8 mouse cellular contexts compared by ENCODE assay signal in the genomic region with DNA sequence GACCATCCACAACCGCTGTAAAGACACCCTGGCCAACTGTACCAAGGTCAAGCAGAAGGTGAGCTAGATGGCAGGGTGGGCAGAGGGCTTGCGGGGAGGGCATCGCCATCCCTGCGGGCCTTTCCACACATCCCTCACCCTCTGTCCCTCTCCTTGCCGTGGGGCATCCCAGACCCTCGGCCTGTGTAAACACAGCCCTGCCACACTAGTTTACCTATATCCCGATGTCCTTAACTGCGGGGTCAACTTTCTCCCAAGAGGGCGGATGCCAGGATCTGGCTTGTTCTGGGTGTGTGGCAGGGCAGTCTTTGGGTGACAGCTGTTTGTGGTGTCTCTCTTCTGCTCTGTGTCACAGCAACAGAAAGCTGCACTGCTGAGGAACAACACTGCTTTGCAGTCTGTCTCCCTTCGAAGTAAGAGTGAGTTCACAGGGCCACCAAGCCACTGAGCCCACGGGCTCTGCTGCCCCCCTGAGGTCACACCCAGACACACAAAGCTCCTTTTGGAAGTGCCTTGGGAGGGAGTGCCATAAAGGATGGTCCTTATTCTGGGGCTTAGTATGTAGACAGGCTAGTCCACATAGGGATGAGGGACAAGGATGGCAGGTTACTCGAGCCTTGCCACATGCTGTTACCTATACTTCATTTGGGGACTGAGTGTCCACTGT. TPM values are rescaled to one million over a fixed set of nuclear protein-coding genes. Genes with fewer than 3 reads are reported as not detected.
DNase-seq lines count a peak whose midpoint lies in the region; ATAC-seq and TF ChIP-seq lines count a peak whose summit lies in the region.

No protein-coding gene starts in this region.

- H3K27ac ChIP-seq in embryonic facial prominence, embryonic 11.5 days (replicated peaks; ENCODE audit: low read depth, low read length): no peak overlapping the region
- H3K27ac ChIP-seq in embryonic facial prominence, embryonic 10.5 days (replicated peaks): no peak overlapping the region
- no peak overlapping the region for H3K27ac ChIP-seq in lung, embryonic 14.5 days (ENCODE audit: low read depth)
- H3K27ac ChIP-seq in forebrain, embryonic 10.5 days: no peak overlapping the region

- H3K4me2 ChIP-seq in embryonic facial prominence, embryonic 11.5 days (ENCODE audit: low read depth, low read length): no peak overlapping the region
- H3K4me2 ChIP-seq in lung, embryonic 14.5 days: no peak overlapping the region

- no peaks in the 10 kb centered on the region for H3K27me3 ChIP-seq in embryonic facial prominence, embryonic 11.5 days (ENCODE audit: control insufficient read depth, insufficient read depth, low read length)
- no peaks in the 10 kb centered on the region for H3K27me3 ChIP-seq in embryonic facial prominence, embryonic 10.5 days (replicated peaks; ENCODE audit: low read depth, poor library complexity, severe bottlenecking)
- no peaks in the 10 kb centered on the region for H3K27me3 ChIP-seq in lung, embryonic 14.5 days (ENCODE audit: insufficient read depth, low read length)
- no peaks in the 10 kb centered on the region for H3K27me3 ChIP-seq in forebrain, embryonic 10.5 days (ENCODE audit: poor library complexity, severe bottlenecking)

- DNase-seq in embryonic facial prominence, embryonic 11.5 days (ENCODE audit: low spot score): peak; percentile 37
- no peak for DNase-seq in embryonic facial prominence, embryonic 10.5 days (ENCODE audit: low spot score)
- peak; percentile 72 for DNase-seq in lung, embryonic 14.5 days
- no peak for DNase-seq in lung, postnatal 25 days (ENCODE audit: low spot score)
- peak; percentile 40 for DNase-seq in retina, adult 2 months (ENCODE audit: low read depth, low spot score)
- DNase-seq in right cerebral cortex, postnatal 25 days: no peak
- DNase-seq in forebrain, embryonic 10.5 days (ENCODE audit: extremely low spot score, low spot score): no peak

- 75% methylated on average over 12 of the region's 12 CpGs for WGBS in embryonic facial prominence, embryonic 11.5 days
- 81% methylated on average over 12 of the region's 12 CpGs for WGBS in embryonic facial prominence, embryonic 10.5 days
- 67% methylated on average over 12 of the region's 12 CpGs for WGBS in lung, embryonic 14.5 days
- 86% methylated on average over 12 of the region's 12 CpGs for WGBS in forebrain, embryonic 10.5 days

- ATAC-seq in embryonic facial prominence, embryonic 11.5 days (replicated peaks; ENCODE audit: insufficient number of reproducible peaks, low FRiP score, low TSS enrichment, low read depth): no peak
- ATAC-seq in lung, embryonic 14.5 days (ENCODE audit: insufficient read depth): no peak
- ATAC-seq in granulocyte monocyte progenitor cell, adult 5-6 weeks (replicated peaks; ENCODE audit: poor library complexity, severe bottlenecking): peak; percentile 35; the same call in 1 of the 2 replicates

- no peaks in the 10 kb centered on the region for H3K9me3 ChIP-seq in embryonic facial prominence, embryonic 11.5 days (replicated peaks; ENCODE audit: control insufficient read depth, low read length)
- no peaks in the 10 kb centered on the region for H3K9me3 ChIP-seq in embryonic facial prominence, embryonic 10.5 days
- H3K9me3 ChIP-seq in lung, embryonic 14.5 days (ENCODE audit: low read depth, low read length): no peaks in the 10 kb centered on the region
- H3K9me3 ChIP-seq in forebrain, embryonic 10.5 days: no peaks in the 10 kb centered on the region

- no peak overlapping the region for H3K9ac ChIP-seq in embryonic facial prominence, embryonic 11.5 days (replicated peaks; ENCODE audit: low read length)
- no peak overlapping the region for H3K9ac ChIP-seq in lung, embryonic 14.5 days

- no peak overlapping the region for H3K4me3 ChIP-seq in embryonic facial prominence, embryonic 11.5 days (ENCODE audit: low read depth, low read length)
- H3K4me3 ChIP-seq in embryonic facial prominence, embryonic 10.5 days: no peak overlapping the region
- H3K4me3 ChIP-seq in lung, embryonic 14.5 days (ENCODE audit: low read depth, low read length): no peak overlapping the region
- no peak overlapping the region for H3K4me3 ChIP-seq in forebrain, embryonic 10.5 days

- H3K4me1 ChIP-seq in embryonic facial prominence, embryonic 11.5 days (ENCODE audit: control insufficient read depth, insufficient read depth, low read length): no peaks in the 10 kb centered on the region
- H3K4me1 ChIP-seq in embryonic facial prominence, embryonic 10.5 days: peaks cover 29% of the 10 kb centered on the region
- H3K4me1 ChIP-seq in lung, embryonic 14.5 days (ENCODE audit: insufficient read depth): peaks cover 5% of the 10 kb centered on the region; the same call in 1 of the 2 replicates
- peaks cover 32% of the 10 kb centered on the region for H3K4me1 ChIP-seq in forebrain, embryonic 10.5 days

- TF ChIP-seq CTCF in lung, embryonic 14.5 days (IDR thresholded peaks at IDR 0.05; ENCODE audit: low read depth): peak; percentile 70

- peaks cover 37% of the 10 kb centered on the region for H3K36me3 ChIP-seq in embryonic facial prominence, embryonic 11.5 days (replicated peaks; ENCODE audit: control insufficient read depth, insufficient read depth, low read depth, low read length)
- peaks cover 100% of the 10 kb centered on the region for H3K36me3 ChIP-seq in embryonic facial prominence, embryonic 10.5 days (replicated peaks)
- H3K36me3 ChIP-seq in lung, embryonic 14.5 days (ENCODE audit: insufficient read depth): peaks cover 91% of the 10 kb centered on the region
- H3K36me3 ChIP-seq in forebrain, embryonic 10.5 days (replicated peaks): peaks cover 100% of the 10 kb centered on the region

RNA-seq across cellular contexts. Expression of a gene that starts 20.9 kb away (rescaled TPM):
- not detected in 2 replicates for polyA plus RNA-seq in embryonic facial prominence, embryonic 11.5 days (2014; fragmentation: Nextera tagmentation; extraction: Ambion mirVana)
- not detected in 2 replicates for polyA plus RNA-seq in embryonic facial prominence, embryonic 10.5 days (2016; fragmentation: Nextera tagmentation; extraction: Ambion mirVana)
- polyA plus RNA-seq in lung, embryonic 14.5 days (2014; fragmentation: Nextera tagmentation; extraction: Ambion mirVana): not detected in 2 replicates
- total RNA-seq in granulocyte monocyte progenitor cell, adult 5-6 weeks (2014; fragmentation: Nextera tagmentation): not detected in 2 replicates
- not detected in 2 replicates for total RNA-seq in granulocyte monocyte progenitor cell, adult 5-6 weeks (2017)
- not detected in 2 replicates for polyA plus RNA-seq in forebrain, embryonic 10.5 days (2016; fragmentation: Nextera tagmentation; extraction: Ambion mirVana)

RNA-seq across cellular contexts. Expression of a gene that starts 26.3 kb away (rescaled TPM):
- 82.2 and 89.3 TPM in 2 replicates for polyA plus RNA-seq in embryonic facial prominence, embryonic 11.5 days (2014; fragmentation: Nextera tagmentation; extraction: Ambion mirVana)
- polyA plus RNA-seq in embryonic facial prominence, embryonic 10.5 days (2016; fragmentation: Nextera tagmentation; extraction: Ambion mirVana): 110 and 116 TPM in 2 replicates
- 115 and 127 TPM in 2 replicates for polyA plus RNA-seq in lung, embryonic 14.5 days (2014; fragmentation: Nextera tagmentation; extraction: Ambion mirVana)
- 125 and 137 TPM in 2 replicates for total RNA-seq in granulocyte monocyte progenitor cell, adult 5-6 weeks (2014; fragmentation: Nextera tagmentation)
- 59.1 and 73.5 TPM in 2 replicates for total RNA-seq in granulocyte monocyte progenitor cell, adult 5-6 weeks (2017)
- 79.3 and 92.6 TPM in 2 replicates for polyA plus RNA-seq in forebrain, embryonic 10.5 days (2016; fragmentation: Nextera tagmentation; extraction: Ambion mirVana)

RNA-seq across cellular contexts. Expression of a gene that starts 53.5 kb away (rescaled TPM):
- 101 and 104 TPM in 2 replicates for polyA plus RNA-seq in embryonic facial prominence, embryonic 11.5 days (2014; fragmentation: Nextera tagmentation; extraction: Ambion mirVana)
- polyA plus RNA-seq in embryonic facial prominence, embryonic 10.5 days (2016; fragmentation: Nextera tagmentation; extraction: Ambion mirVana): 98.6 and 105 TPM in 2 replicates
- polyA plus RNA-seq in lung, embryonic 14.5 days (2014; fragmentation: Nextera tagmentation; extraction: Ambion mirVana): 89.2 and 100 TPM in 2 replicates
- total RNA-seq in granulocyte monocyte progenitor cell, adult 5-6 weeks (2014; fragmentation: Nextera tagmentation): 57.4 and 68.2 TPM in 2 replicates
- 35.4 and 49.3 TPM in 2 replicates for total RNA-seq in granulocyte monocyte progenitor cell, adult 5-6 weeks (2017)
- 86.3 and 97.3 TPM in 2 replicates for polyA plus RNA-seq in forebrain, embryonic 10.5 days (2016; fragmentation: Nextera tagmentation; extraction: Ambion mirVana)

RNA-seq across cellular contexts. Expression of a gene that starts 56.4 kb away (rescaled TPM):
- 184 and 201 TPM in 2 replicates for polyA plus RNA-seq in embryonic facial prominence, embryonic 11.5 days (2014; fragmentation: Nextera tagmentation; extraction: Ambion mirVana)
- 229 and 231 TPM in 2 replicates for polyA plus RNA-seq in embryonic facial prominence, embryonic 10.5 days (2016; fragmentation: Nextera tagmentation; extraction: Ambion mirVana)
- polyA plus RNA-seq in lung, embryonic 14.5 days (2014; fragmentation: Nextera tagmentation; extraction: Ambion mirVana): 278 and 285 TPM in 2 replicates
- 401 and 434 TPM in 2 replicates for total RNA-seq in granulocyte monocyte progenitor cell, adult 5-6 weeks (2014; fragmentation: Nextera tagmentation)
- total RNA-seq in granulocyte monocyte progenitor cell, adult 5-6 weeks (2017): 225 and 243 TPM in 2 replicates
- 174 and 188 TPM in 2 replicates for polyA plus RNA-seq in forebrain, embryonic 10.5 days (2016; fragmentation: Nextera tagmentation; extraction: Ambion mirVana)

Comparison
In these comparisons a context has a peak if more than half of its experiments do, and no peak if none do; other contexts are left out.
1. DNase-seq: peak in embryonic facial prominence, embryonic 11.5 days (single experiment), lung, embryonic 14.5 days (single experiment) and retina, adult 2 months (single experiment); none in embryonic facial prominence, embryonic 10.5 days (single experiment), lung, postnatal 25 days (single experiment), right cerebral cortex, postnatal 25 days (single experiment) and forebrain, embryonic 10.5 days (single experiment).